Comparison of ENCODE assay signal across 10 mouse cellular contexts in the genomic region with DNA sequence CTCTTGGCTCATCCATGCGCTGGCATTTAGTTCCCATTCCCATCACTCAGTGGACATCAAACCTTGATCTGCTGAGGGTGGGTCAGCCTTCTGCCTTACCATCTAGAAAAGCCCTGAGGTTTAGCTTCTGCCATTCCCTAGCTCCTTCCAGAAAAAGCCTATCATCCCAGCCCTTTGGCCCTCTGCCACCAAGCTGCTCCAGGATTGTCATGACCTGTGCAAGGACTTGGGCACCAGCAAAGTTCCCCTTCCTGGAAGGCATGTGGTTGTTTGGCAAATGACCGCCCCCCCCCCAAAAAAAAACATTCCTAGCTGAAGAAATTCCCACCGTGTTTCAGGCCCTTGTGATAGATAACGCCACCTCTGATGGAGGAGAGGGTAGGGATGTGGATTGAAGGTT. TPM values are rescaled to one million over a fixed set of nuclear protein-coding genes. Genes with fewer than 3 reads are reported as not detected.
DNase-seq lines count a peak whose midpoint lies in the region; ATAC-seq and TF ChIP-seq lines count a peak whose summit lies in the region.
"Had no signal": no experiment of that assay in that cellular context is flagged by ENCODE, and none has a peak within 500 bp of the region (broad histone marks: within the 10 kb centered on the region; RNA-seq: fewer than 3 reads in every experiment).

No protein-coding gene starts in this region.

- no peak for TF ChIP-seq CTCF in MEL (IDR thresholded peaks at IDR 0.05 in 2 of 3, conservative IDR thresholded peaks at IDR 0.05 in 1 of 3; ENCODE audit: control insufficient read depth in 1 of 3, insufficient read depth in 1 of 3, low read depth in 2 of 3, low read length in 3 of 3, poor library complexity in 1 of 3, severe bottlenecking in 1 of 3)
- TF ChIP-seq CTCF in kidney, postnatal 0 days (IDR thresholded peaks at IDR 0.05; ENCODE audit: low read depth): no peak

- peaks cover 2% of the 10 kb centered on the region; the same call in 1 of the 2 replicates for H3K4me1 ChIP-seq in hindbrain, embryonic 11.5 days (replicated peaks; ENCODE audit: control insufficient read depth, insufficient read depth, low read length)
- peaks cover 4% of the 10 kb centered on the region; the same call in 1 of the 2 replicates for H3K4me1 ChIP-seq in hindbrain, embryonic 16.5 days (ENCODE audit: control insufficient read depth, insufficient read depth, low read depth, low read length)
- no peaks in the 10 kb centered on the region for H3K4me1 ChIP-seq in MEL (ENCODE audit: control insufficient read depth in 1 of 2, insufficient read depth in 2 of 2, low read length in 2 of 2)
- H3K4me1 ChIP-seq in kidney, postnatal 0 days (replicated peaks; ENCODE audit: insufficient read depth, low read length): 0 out of 2 replicates have a peak, but pooled peaks cover 6% of the 10 kb centered on the region

- H3K4me3 ChIP-seq in hindbrain, embryonic 11.5 days (ENCODE audit: low read depth, low read length): no peak overlapping the region
- H3K4me3 ChIP-seq in hindbrain, embryonic 16.5 days (ENCODE audit: low read length): no peak overlapping the region
- H3K4me3 ChIP-seq in MEL (ENCODE audit: control insufficient read depth in 1 of 2, insufficient read depth in 1 of 2, low read depth in 2 of 2, low read length in 2 of 2): no peak overlapping the region
- H3K4me3 ChIP-seq in kidney, postnatal 0 days (replicated peaks; ENCODE audit: low read depth, low read length): no peak overlapping the region
- H3K4me3 ChIP-seq: hindbrain, embryonic 15.5 days had no signal

- WGBS in hindbrain, embryonic 11.5 days: 51% methylated on average over 4 of the region's 4 CpGs
- WGBS in hindbrain, embryonic 16.5 days: 51% methylated on average over 4 of the region's 4 CpGs
- 41% methylated on average over 4 of the region's 4 CpGs for WGBS in kidney, postnatal 0 days

- no peak for ATAC-seq in hindbrain, embryonic 11.5 days (ENCODE audit: low FRiP score)
- no peak for ATAC-seq in hindbrain, embryonic 16.5 days
- ATAC-seq in kidney, postnatal 0 days (replicated peaks; ENCODE audit: low FRiP score, low read depth): no peak
- ATAC-seq: Patski had no signal

- TF ChIP-seq POLR2A in MEL (IDR thresholded peaks at IDR 0.05; ENCODE audit: control insufficient read depth in 1 of 2, insufficient read depth in 1 of 2, low read depth in 1 of 2, low read length in 2 of 2, poor library complexity in 1 of 2): no peak

- no peaks in the 10 kb centered on the region for H3K79me2 ChIP-seq in MEL (ENCODE audit: control insufficient read depth, insufficient read depth, low read length, poor library complexity)

- H3K9ac ChIP-seq in hindbrain, embryonic 11.5 days (ENCODE audit: low read depth, low read length): no peak overlapping the region
- H3K9ac ChIP-seq in hindbrain, embryonic 16.5 days (ENCODE audit: low read depth, low read length): no peak overlapping the region
- H3K9ac ChIP-seq in MEL (ENCODE audit: control insufficient read depth, low read depth, low read length, poor library complexity, severe bottlenecking): no peak overlapping the region
- no peak overlapping the region for H3K9ac ChIP-seq in kidney, postnatal 0 days (ENCODE audit: low read depth, low read length)
- H3K9ac ChIP-seq: hindbrain, embryonic 15.5 days had no signal

- no peak for DNase-seq in hindbrain, embryonic 11.5 days (ENCODE audit: low spot score)
- no peak for DNase-seq in MEL (ENCODE audit: low read depth, low spot score)
- DNase-seq in NIH3T3 (ENCODE audit: low read depth): peak; percentile 55
- no peak for DNase-seq in kidney, postnatal 0 days (ENCODE audit: low spot score)
- no peak for DNase-seq in left cerebral cortex, adult 8-10 months (ENCODE audit: low spot score in 2 of 2)
- DNase-seq in layer of hippocampus, postnatal 10 days (ENCODE audit: low spot score in 2 of 2): no peak
- DNase-seq: right cerebral cortex, postnatal 25 days had no signal

- TF ChIP-seq RAD21 in MEL (IDR thresholded peaks at IDR 0.05; ENCODE audit: low read depth, low read length): no peak

- TF ChIP-seq EP300 in MEL (IDR thresholded peaks at IDR 0.05; ENCODE audit: low read depth in 1 of 2, low read length in 2 of 2): no peak

- H3K27ac ChIP-seq in hindbrain, embryonic 11.5 days (ENCODE audit: low read depth, low read length): peak overlapping the region; percentile 39; the same call in 1 of the 2 replicates
- H3K27ac ChIP-seq in hindbrain, embryonic 16.5 days (ENCODE audit: low read depth, low read length): no peak overlapping the region
- H3K27ac ChIP-seq in MEL (ENCODE audit: control insufficient read depth, low read depth, low read length): no peak overlapping the region
- H3K27ac ChIP-seq in kidney, postnatal 0 days: peak overlapping the region; percentile 58; the same call in 1 of the 2 replicates
- H3K27ac ChIP-seq: hindbrain, embryonic 15.5 days had no signal

- H3K36me3 ChIP-seq in hindbrain, embryonic 11.5 days (ENCODE audit: control insufficient read depth, insufficient read depth, low read length): no peaks in the 10 kb centered on the region
- no peaks in the 10 kb centered on the region for H3K36me3 ChIP-seq in hindbrain, embryonic 16.5 days (ENCODE audit: control insufficient read depth, insufficient read depth, low read length)
- H3K36me3 ChIP-seq in MEL (ENCODE audit: control insufficient read depth in 1 of 2, insufficient read depth in 2 of 2, low read length in 2 of 2): no peaks in the 10 kb centered on the region
- H3K36me3 ChIP-seq in kidney, postnatal 0 days (ENCODE audit: insufficient read depth, low read length): peaks cover 20% of the 10 kb centered on the region
- H3K36me3 ChIP-seq: hindbrain, embryonic 15.5 days had no signal

- no peaks in the 10 kb centered on the region for H3K27me3 ChIP-seq in hindbrain, embryonic 11.5 days (ENCODE audit: control insufficient read depth, insufficient read depth, low read length)
- no peaks in the 10 kb centered on the region for H3K27me3 ChIP-seq in hindbrain, embryonic 16.5 days (replicated peaks; ENCODE audit: control insufficient read depth, insufficient read depth, low read length)
- H3K27me3 ChIP-seq in MEL (ENCODE audit: control insufficient read depth in 1 of 2, insufficient read depth in 2 of 2, low read length in 2 of 2): no peaks in the 10 kb centered on the region
- no peaks in the 10 kb centered on the region for H3K27me3 ChIP-seq in kidney, postnatal 0 days (ENCODE audit: insufficient read depth, low read length)
- H3K27me3 ChIP-seq: hindbrain, embryonic 15.5 days had no signal

- no peak overlapping the region for H3K4me2 ChIP-seq in hindbrain, embryonic 11.5 days (replicated peaks; ENCODE audit: low read depth, low read length)
- no peak overlapping the region for H3K4me2 ChIP-seq in hindbrain, embryonic 16.5 days (ENCODE audit: low read length)
- no peak overlapping the region for H3K4me2 ChIP-seq in kidney, postnatal 0 days (ENCODE audit: low read length)
- H3K4me2 ChIP-seq: hindbrain, embryonic 15.5 days had no signal

- H3K9me3 ChIP-seq in hindbrain, embryonic 11.5 days (ENCODE audit: control insufficient read depth, low read length): no peaks in the 10 kb centered on the region
- H3K9me3 ChIP-seq in hindbrain, embryonic 16.5 days (ENCODE audit: control insufficient read depth, low read length): peaks cover 3% of the 10 kb centered on the region; the same call in 1 of the 2 replicates
- H3K9me3 ChIP-seq in MEL (replicated peaks; ENCODE audit: insufficient read depth, low read length): no peaks in the 10 kb centered on the region
- no peaks in the 10 kb centered on the region for H3K9me3 ChIP-seq in kidney, postnatal 0 days (replicated peaks; ENCODE audit: low read length)
- H3K9me3 ChIP-seq: hindbrain, embryonic 15.5 days had no signal

TF ChIP-seq in MEL, 35 proteins besides CTCF, POLR2A, EP300 and RAD21:
- TF ChIP-seq MAZ (IDR thresholded peaks at IDR 0.05; ENCODE audit: low read depth, low read length) (no peak), ZMIZ1 (IDR thresholded peaks at IDR 0.05; ENCODE audit: low read depth, low read length) (peak; percentile 8; the same call in 1 of the 2 replicates), KAT2A (conservative IDR thresholded peaks at IDR 0.05; ENCODE audit: low read depth, low read length) (no peak), ELF1 (IDR thresholded peaks at IDR 0.05; ENCODE audit: low read depth, low read length) (no peak), TBP (IDR thresholded peaks at IDR 0.05; ENCODE audit: low read depth, low read length) (no peak), JUND (IDR thresholded peaks at IDR 0.05; ENCODE audit: low read depth, low read length) (no peak)

RNA-seq across cellular contexts. Expression of gene Igfbp4, which starts 14.1 kb away (rescaled TPM):
- 288 and 295 TPM in 2 replicates for polyA plus RNA-seq in hindbrain, embryonic 11.5 days (2014; fragmentation: Nextera tagmentation; extraction: Ambion mirVana)
- polyA plus RNA-seq in hindbrain, embryonic 16.5 days (2015; fragmentation: Nextera tagmentation; extraction: Ambion mirVana): 120 and 161 TPM in 2 replicates
- total RNA-seq in MEL (2012; rRNA removed): 89.8 and 94.4 TPM in 2 replicates
- polyA plus RNA-seq in MEL (2012; ENCODE audit: insufficient read depth in 1 of 2, insufficient read length in 2 of 2, low read depth in 1 of 2, low replicate concordance in 2 of 2, missing spikeins in 1 of 2): 100 to 1,000 TPM in 1 of 2 experiments, not detected in 1; 221 TPM
- polyA plus RNA-seq in kidney, postnatal 0 days (2015; fragmentation: Nextera tagmentation; extraction: Ambion mirVana): 584 and 616 TPM in 2 replicates
- total RNA-seq in left cerebral cortex, adult 8-10 months (2022): 10 to 100 TPM; 66.1 to 77.1 (median 71.3) TPM
- 10 to 100 TPM; 95.0 to 96.7 TPM for total RNA-seq in layer of hippocampus, postnatal 10 days (2021)

RNA-seq across cellular contexts. Expression of gene Top2a, which starts 31.2 kb away (rescaled TPM):
- 332 and 333 TPM in 2 replicates for polyA plus RNA-seq in hindbrain, embryonic 11.5 days (2014; fragmentation: Nextera tagmentation; extraction: Ambion mirVana)
- polyA plus RNA-seq in hindbrain, embryonic 16.5 days (2015; fragmentation: Nextera tagmentation; extraction: Ambion mirVana): 33.1 and 44.9 TPM in 2 replicates
- total RNA-seq in MEL (2012; rRNA removed): 443 and 477 TPM in 2 replicates
- 100 to 1,000 TPM; 395 to 643 TPM for polyA plus RNA-seq in MEL (2012; ENCODE audit: insufficient read depth in 1 of 2, insufficient read length in 2 of 2, low read depth in 1 of 2, low replicate concordance in 2 of 2, missing spikeins in 1 of 2)
- polyA plus RNA-seq in kidney, postnatal 0 days (2015; fragmentation: Nextera tagmentation; extraction: Ambion mirVana): 70.5 and 85.9 TPM in 2 replicates
- total RNA-seq in left cerebral cortex, adult 8-10 months (2022): 1 to 10 TPM in 3 of 4 experiments, under 1 TPM in 1; 0.94 to 2.5 (median 1.4) TPM
- total RNA-seq in layer of hippocampus, postnatal 10 days (2021): 10 to 100 TPM; 16.6 to 19.1 TPM

RNA-seq across cellular contexts. Expression of gene Tns4, which starts 34.0 kb away (rescaled TPM):
- 0.50 and 1.1 TPM in 2 replicates for polyA plus RNA-seq in hindbrain, embryonic 11.5 days (2014; fragmentation: Nextera tagmentation; extraction: Ambion mirVana)
- polyA plus RNA-seq in hindbrain, embryonic 16.5 days (2015; fragmentation: Nextera tagmentation; extraction: Ambion mirVana): 0.16 TPM in 2 replicates
- not detected in 2 replicates for total RNA-seq in MEL (2012; rRNA removed)
- under 1 TPM in 1 of 2 experiments, not detected in 1; 0.03 TPM for polyA plus RNA-seq in MEL (2012; ENCODE audit: insufficient read depth in 1 of 2, insufficient read length in 2 of 2, low read depth in 1 of 2, low replicate concordance in 2 of 2, missing spikeins in 1 of 2)
- 0.13 and 0.16 TPM in 2 replicates for polyA plus RNA-seq in kidney, postnatal 0 days (2015; fragmentation: Nextera tagmentation; extraction: Ambion mirVana)
- under 1 TPM; 0.22 to 0.72 (median 0.44) TPM for total RNA-seq in left cerebral cortex, adult 8-10 months (2022)
- total RNA-seq in layer of hippocampus, postnatal 10 days (2021): under 1 TPM; 0.09 to 0.11 TPM
- polyA plus RNA-seq: Patski had no signal

Comparison
In these comparisons a context has a peak if more than half of its experiments do, and no peak if none do; other contexts are left out.
1. H3K27ac ChIP-seq: peak in hindbrain, embryonic 11.5 days (single experiment) and kidney, postnatal 0 days (single experiment); none in hindbrain, embryonic 16.5 days (single experiment) and MEL (single experiment).